Mouse (Mus musculus) liver, adult 2 months (tissue): ENCODE measurements around the gene H2-Eb2. TPM values are rescaled to one million over a fixed set of nuclear protein-coding genes. Genes with fewer than 3 reads are reported as not detected.

Source experiments
- DNase-seq: peaks from one replicate; pipeline ENCODE4 v3.0.0-alpha.2; 2011; ENCODE audit warnings: low read depth, low spot score; ENCODE audit errors: extremely low read depth
- H3K27ac ChIP-seq: fragments of 200-500 bp; replicated peaks from 2 replicates; pipeline ENCODE4 v1.5.1; 2012; ENCODE audit warnings: low read depth, mild to moderate bottlenecking, control low read depth, inconsistent platforms, low read length; ENCODE audit not compliant: insufficient read depth
- H3K27me3 ChIP-seq: fragments of 200-500 bp; 2 replicates; pipeline ENCODE4 v1.6.1; 2012; ENCODE audit warnings: mild to moderate bottlenecking, moderate library complexity, low read length, inconsistent platforms; ENCODE audit not compliant: control insufficient read depth, insufficient read depth
- H3K36me3 ChIP-seq: fragments of 200-500 bp; 2 replicates; pipeline ENCODE4 v1.6.1; 2012; ENCODE audit warnings: low read length, inconsistent platforms; ENCODE audit not compliant: control insufficient read depth, insufficient read depth
- H3K4me1 ChIP-seq: fragments of 200-500 bp; 2 replicates; pipeline ENCODE4 v1.6.1; 2011; ENCODE audit warnings: low read length; ENCODE audit not compliant: control insufficient read depth, insufficient read depth
- H3K4me3 ChIP-seq: fragments of 200-500 bp; 2 replicates; pipeline ENCODE4 v1.5.1; 2011; ENCODE audit warnings: low read depth, mild to moderate bottlenecking, control low read depth, low read length, moderate library complexity; ENCODE audit not compliant: insufficient read depth
- H3K79me2 ChIP-seq: fragments of 200-500 bp; 2 replicates; pipeline ENCODE4 v1.6.1; 2012; ENCODE audit warnings: inconsistent platforms, mild to moderate bottlenecking, low read length, moderate library complexity; ENCODE audit not compliant: control insufficient read depth, insufficient read depth
- H3K9ac ChIP-seq: fragments of 200-500 bp; 2 replicates; pipeline ENCODE4 v1.6.1; 2012; ENCODE audit warnings: low read depth, mild to moderate bottlenecking, control low read depth, inconsistent platforms, low read length
- CTCF ChIP-seq: fragments of 200-500 bp; IDR thresholded peaks from 2 replicates; pipeline ENCODE4 v1.5.1; 2011; ENCODE audit warnings: low read depth, low read length, control low read depth
- POLR2A ChIP-seq: fragments of 200-500 bp; IDR thresholded peaks from 2 replicates; pipeline ENCODE4 v1.6.1; 2011; ENCODE audit warnings: low read length, control low read depth; ENCODE audit not compliant: insufficient read depth; ENCODE audit errors: extremely low read depth
- WGBS: fragments of 180-500 bp; shearing (Covaris S2); methylation state at CpG from one replicate; pipeline ENCODE4 v1.1.7; 2018; 5-methylcytosine and 5-hydroxymethylcytosine counted together
- polyA plus RNA-seq: library from polyadenylated mRNA; depleted of rRNA; stranded (reverse); fragments of >200 nt; gene quantifications from 2 replicates; pipeline ENCODE4 v1.2.3, GENCODE M21; 2012
- total RNA-seq: library from RNA; depleted of rRNA; stranded (reverse); fragments of >200 nt; gene quantifications from 2 replicates; pipeline ENCODE4 v1.2.3, GENCODE M21; 2014

The H2-Eb2 gene
- total and polyA plus RNA-seq, 2 experiments: 0.09 to 0.16 TPM

DNA sequence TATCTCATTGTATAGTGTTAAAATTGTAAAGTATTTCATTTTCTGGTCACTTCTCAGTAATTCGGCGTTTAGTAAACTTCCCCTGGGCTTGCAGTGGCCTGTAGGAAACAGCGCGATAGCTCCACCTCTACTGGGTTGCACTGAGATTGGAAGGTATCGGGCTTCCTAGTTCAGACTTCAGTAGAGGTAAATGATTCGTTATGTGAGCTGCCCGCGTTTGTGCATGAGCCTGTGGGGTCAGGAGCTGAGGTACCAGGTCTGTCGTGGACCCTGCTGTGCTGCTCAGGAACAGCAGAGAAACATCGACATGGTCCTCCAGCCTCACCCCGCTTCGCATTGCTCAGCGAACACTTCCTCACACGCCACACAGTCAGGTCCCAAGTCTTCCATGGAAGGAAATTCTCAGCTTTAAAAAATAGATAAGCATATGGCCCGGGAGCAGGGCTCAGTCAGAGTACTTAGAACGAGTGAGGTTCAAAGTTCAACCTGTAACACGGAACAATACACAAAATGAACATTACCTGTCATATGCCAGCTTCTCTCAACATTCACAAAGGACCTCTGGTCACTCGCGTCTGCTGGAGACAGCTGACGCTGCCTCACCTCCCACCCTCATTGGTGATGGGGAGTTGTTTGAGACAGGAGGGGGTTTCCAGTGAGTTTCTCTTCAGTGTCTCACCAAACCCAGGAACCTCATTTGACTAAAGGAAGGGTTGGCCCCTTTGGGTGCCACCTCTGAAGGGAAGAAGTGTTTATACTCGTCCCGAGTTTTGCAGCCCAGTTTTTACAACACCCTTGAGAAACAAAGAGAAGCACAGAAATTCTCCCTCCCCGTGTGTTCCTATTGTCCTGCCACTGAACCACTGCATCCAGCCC lies 24.5 kb upstream of the H2-Eb2 start:
- Histone ChIP-seq H3K4me1 (no peaks in the 10 kb centered on the region), H3K27ac (no peak overlapping the region), H3K9ac (no peak overlapping the region), H3K36me3 (no peaks in the 10 kb centered on the region), H3K4me3 (no peak overlapping the region), H3K79me2 (no peaks in the 10 kb centered on the region), H3K27me3 (no peaks in the 10 kb centered on the region)
- TF ChIP-seq CTCF (no peak), POLR2A (no peak)
- WGBS: 70% methylated on average over 23 of the region's 23 CpGs
- DNase-seq: no peak

GRCm38 (mm10) chr17:34301670-34302190 lies 23.7 kb upstream of the H2-Eb2 start:
- TF ChIP-seq CTCF (no peak), POLR2A (no peak)
- no peak overlapping the region for H3K27ac ChIP-seq
- no peak overlapping the region for H3K9ac ChIP-seq
- H3K4me3 ChIP-seq: no peak overlapping the region
- no peaks in the 10 kb centered on the region for H3K79me2 ChIP-seq
- 93% methylated on average over 4 of the region's 4 CpGs for WGBS
- no peaks in the 10 kb centered on the region for H3K4me1 ChIP-seq
- DNase-seq: no peak
- H3K36me3 ChIP-seq: no peaks in the 10 kb centered on the region
- H3K27me3 ChIP-seq: no peaks in the 10 kb centered on the region

- Histone ChIP-seq H3K27ac (no peak overlapping the region), H3K4me3 (no peak overlapping the region), H3K36me3 (no peaks in the 10 kb centered on the region), H3K4me1 (no peaks in the 10 kb centered on the region), H3K9ac (no peak overlapping the region), H3K27me3 (no peaks in the 10 kb centered on the region), H3K79me2 (no peaks in the 10 kb centered on the region)
- TF ChIP-seq POLR2A (no peak), CTCF (no peak)
- no peak for DNase-seq
- 94% methylated on average over 2 of the region's 2 CpGs for WGBS
Measured at GRCm38 (mm10) chr17:34303789-34304188, 21.7 kb upstream of the H2-Eb2 start.

GRCm38 (mm10) chr17:34304751-34305150 lies 20.7 kb upstream of the H2-Eb2 start:
- H3K4me1 ChIP-seq: no peaks in the 10 kb centered on the region
- no peak overlapping the region for H3K27ac ChIP-seq
- no peaks in the 10 kb centered on the region for H3K36me3 ChIP-seq
- no peak overlapping the region for H3K4me3 ChIP-seq
- H3K9ac ChIP-seq: no peak overlapping the region
- 15% methylated on average over 4 of the region's 4 CpGs for WGBS
- no peaks in the 10 kb centered on the region for H3K79me2 ChIP-seq
- TF ChIP-seq CTCF (no peak), POLR2A (no peak)
- DNase-seq: peak; percentile 66
- H3K27me3 ChIP-seq: no peaks in the 10 kb centered on the region

- Histone ChIP-seq H3K9ac (peak within 1 kb of the TSS; percentile 5; the same call in 1 of the 2 replicates), H3K27me3 (no peaks in the 10 kb centered on the region), H3K27ac (no peak within 1 kb of the TSS), H3K4me1 (no peaks in the 10 kb centered on the region), H3K4me3 (peak within 1 kb of the TSS; percentile 21), H3K79me2 (no peaks in the 10 kb centered on the region), H3K36me3 (no peaks in the 10 kb centered on the region)
- TF ChIP-seq POLR2A (no peak), CTCF (no peak)
- peak; percentile 77 for DNase-seq
Measured at GRCm38 (mm10) chr17:34305380-34306030, 20.0 kb upstream of the H2-Eb2 start, which contains the start of gene H2-Eb1. Gene H2-Eb1, plus strand, starts transcription at chr17:34305867.

DNA sequence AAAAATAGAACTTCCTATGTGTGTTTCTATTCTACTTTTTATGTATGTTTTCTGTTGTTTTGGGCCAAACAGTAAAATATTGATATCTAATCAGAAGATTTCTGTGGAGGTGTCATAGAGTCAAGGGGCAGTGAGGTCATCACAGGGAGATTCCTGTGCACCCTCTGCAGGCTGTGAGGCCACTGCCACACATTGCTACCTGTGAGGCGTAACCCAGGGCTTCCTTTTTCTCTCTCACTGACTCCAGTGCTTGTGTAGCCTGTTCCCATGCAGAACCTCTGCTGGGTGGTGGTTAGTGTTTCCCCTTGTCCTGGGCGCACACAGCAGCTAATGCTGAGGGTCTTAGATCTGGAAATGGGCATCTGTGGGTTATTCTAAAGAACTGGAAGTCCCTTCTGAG lies 19.1 kb upstream of the H2-Eb2 start:
- WGBS: 81% methylated on average over 2 of the region's 2 CpGs
- Histone ChIP-seq H3K27me3 (no peaks in the 10 kb centered on the region), H3K36me3 (no peaks in the 10 kb centered on the region), H3K4me1 (no peaks in the 10 kb centered on the region), H3K27ac (no peak overlapping the region), H3K79me2 (no peaks in the 10 kb centered on the region), H3K9ac (no peak overlapping the region), H3K4me3 (peak overlapping the region; percentile 21; the same call in 1 of the 2 replicates)
- DNase-seq: no peak
- TF ChIP-seq CTCF (no peak), POLR2A (no peak)
